Mouse (Mus musculus) MEL (cell line): ENCODE data around the gene BC034090. TPM values are rescaled to one million over a fixed set of nuclear protein-coding genes. Genes with fewer than 3 reads are reported as not detected.

Source experiments
- DNase-seq: peaks from one replicate; pipeline ENCODE4 v3.0.0; 2011; ENCODE audit warnings: low read depth, low spot score
- H3K27ac ChIP-seq: 2 replicates; pipeline ENCODE4 v1.5.1; 2012; ENCODE audit warnings: low read depth, mild to moderate bottlenecking, control low read depth, low read length, moderate library complexity; ENCODE audit not compliant: control insufficient read depth
- H3K27me3 ChIP-seq, 2 experiments: fragments of 150-350 bp in 1 of 2; sonication (generic) in 1 of 2; 2 replicates each; pipeline ENCODE4 v1.6.1; 2012; ENCODE audit warnings: low read length in 2 of 2, mild to moderate bottlenecking in 2 of 2, improper control_type of control experiment in 1 of 2, moderate library complexity in 1 of 2; ENCODE audit not compliant: insufficient read depth in 2 of 2, control insufficient read depth in 1 of 2
- H3K36me3 ChIP-seq, 2 experiments: 2 replicates each; pipeline ENCODE4 v1.6.1; 2012 to 2014; ENCODE audit warnings: low read length in 2 of 2, improper control_type of control experiment in 1 of 2, inconsistent platforms in 1 of 2, mild to moderate bottlenecking in 1 of 2; ENCODE audit not compliant: insufficient read depth in 2 of 2, control insufficient read depth in 1 of 2
- H3K4me1 ChIP-seq, 2 experiments: fragments of 150-350 bp in 1 of 2; sonication (generic) in 1 of 2; 2 replicates each; pipeline ENCODE4 v1.6.1; 2012; ENCODE audit warnings: low read length in 2 of 2, improper control_type of control experiment in 1 of 2, mild to moderate bottlenecking in 1 of 2; ENCODE audit not compliant: insufficient read depth in 2 of 2, control insufficient read depth in 1 of 2
- H3K4me3 ChIP-seq, 2 experiments: fragments of 150-350 bp in 1 of 2; sonication (generic) in 1 of 2; 2 replicates each; pipeline ENCODE4 v1.5.1; 2012; ENCODE audit warnings: low read depth in 2 of 2, low read length in 2 of 2, mild to moderate bottlenecking in 2 of 2, moderate library complexity in 2 of 2, control low read depth in 1 of 2, improper control_type of control experiment in 1 of 2; ENCODE audit not compliant: control insufficient read depth in 1 of 2, insufficient read depth in 1 of 2
- H3K79me2 ChIP-seq: 2 replicates; pipeline ENCODE4 v1.6.1; 2012; ENCODE audit warnings: mild to moderate bottlenecking, low read length, moderate library complexity; ENCODE audit not compliant: control insufficient read depth, poor library complexity, insufficient read depth
- H3K9ac ChIP-seq: 2 replicates; pipeline ENCODE4 v1.6.1; 2012; ENCODE audit warnings: low read depth, mild to moderate bottlenecking, control low read depth, low read length, moderate library complexity; ENCODE audit not compliant: control insufficient read depth, poor library complexity, severe bottlenecking
- H3K9me3 ChIP-seq: fragments of 150-350 bp; sonication (generic); replicated peaks from 2 replicates; pipeline ENCODE4 v1.6.1; 2012; ENCODE audit warnings: mild to moderate bottlenecking, low read length, improper control_type of control experiment, moderate library complexity; ENCODE audit not compliant: insufficient read depth
- BHLHE40 ChIP-seq: IDR thresholded peaks from 2 replicates; pipeline ENCODE4 v1.6.1; 2012; ENCODE audit warnings: low read depth, mild to moderate bottlenecking, inconsistent platforms, low read length, improper control_type of control experiment, borderline replicate concordance
- CHD1 ChIP-seq: IDR thresholded peaks from 2 replicates; pipeline ENCODE4 v1.6.1; 2012; ENCODE audit warnings: low read depth, mild to moderate bottlenecking, inconsistent platforms, low read length, improper control_type of control experiment
- CTCF ChIP-seq, 3 experiments: IDR thresholded peaks in 2 of 3; conservative IDR thresholded peaks in 1 of 3; 2 replicates each; pipeline ENCODE4 v1.5.1; 2011 to 2012; ENCODE audit warnings: low read length in 3 of 3, low read depth in 2 of 3, mild to moderate bottlenecking in 2 of 3, improper control_type of control experiment in 1 of 3, inconsistent platforms in 1 of 3, mixed read lengths in 1 of 3, moderate library complexity in 1 of 3; ENCODE audit not compliant: control insufficient read depth in 1 of 3, insufficient read depth in 1 of 3, poor library complexity in 1 of 3, severe bottlenecking in 1 of 3
- E2F4 ChIP-seq: IDR thresholded peaks from 2 replicates; pipeline ENCODE4 v1.6.1; 2011; ENCODE audit warnings: low read depth, low read length, improper control_type of control experiment, borderline replicate concordance
- ELF1 ChIP-seq: IDR thresholded peaks from 2 replicates; pipeline ENCODE4 v1.6.1; 2014; ENCODE audit warnings: low read depth, mild to moderate bottlenecking, inconsistent platforms, low read length, improper control_type of control experiment, moderate library complexity
- ETS1 ChIP-seq: IDR thresholded peaks from 2 replicates; pipeline ENCODE4 v1.6.1; 2012; ENCODE audit warnings: low read depth, mild to moderate bottlenecking, inconsistent platforms, low read length, improper control_type of control experiment, moderate library complexity
- GABPA ChIP-seq: IDR thresholded peaks from 2 replicates; pipeline ENCODE4 v1.6.1; 2012; ENCODE audit warnings: low read depth, mild to moderate bottlenecking, inconsistent platforms, low read length, improper control_type of control experiment, moderate library complexity
- KAT2A ChIP-seq: conservative IDR thresholded peaks from 2 replicates; pipeline ENCODE4 v1.6.1; 2012; ENCODE audit warnings: low read depth, low read length, improper control_type of control experiment, inconsistent platforms
- MAFK ChIP-seq: IDR thresholded peaks from 2 replicates; pipeline ENCODE4 v1.6.1; 2011; ENCODE audit warnings: low read depth, mild to moderate bottlenecking, low read length, improper control_type of control experiment, borderline replicate concordance
- MAZ ChIP-seq: IDR thresholded peaks from 2 replicates; pipeline ENCODE4 v1.6.1; 2012; ENCODE audit warnings: low read depth, mild to moderate bottlenecking, inconsistent platforms, low read length, improper control_type of control experiment
- MYC ChIP-seq: IDR thresholded peaks from 2 replicates; pipeline ENCODE4 v1.6.1; 2011; ENCODE audit warnings: low read depth, mild to moderate bottlenecking, low read length, improper control_type of control experiment, moderate library complexity
- NRF1 ChIP-seq: IDR thresholded peaks from 2 replicates; pipeline ENCODE4 v1.6.1; 2014; ENCODE audit warnings: low read depth, mild to moderate bottlenecking, inconsistent platforms, low read length, improper control_type of control experiment, moderate library complexity; ENCODE audit not compliant: poor library complexity, insufficient read depth, severe bottlenecking
- POLR2A ChIP-seq, 2 experiments: IDR thresholded peaks; 2 replicates each; pipeline ENCODE4 v1.6.1; 2011 to 2012; ENCODE audit warnings: low read length in 2 of 2, mild to moderate bottlenecking in 2 of 2, control low read depth in 1 of 2, improper control_type of control experiment in 1 of 2, low read depth in 1 of 2, moderate library complexity in 1 of 2; ENCODE audit not compliant: control insufficient read depth in 1 of 2, insufficient read depth in 1 of 2, poor library complexity in 1 of 2
- POLR2AphosphoS2 ChIP-seq: IDR thresholded peaks from 2 replicates; pipeline ENCODE4 v1.6.1; 2011; ENCODE audit warnings: low read length, improper control_type of control experiment
- POLR2AphosphoS5 ChIP-seq: IDR thresholded peaks from 2 replicates; pipeline ENCODE4 v1.6.1; 2012; ENCODE audit warnings: low read depth, borderline replicate concordance, mild to moderate bottlenecking, inconsistent platforms, low read length, moderate library complexity, mixed read lengths
- RAD21 ChIP-seq: IDR thresholded peaks from 2 replicates; pipeline ENCODE4 v1.6.1; 2011; ENCODE audit warnings: mild to moderate bottlenecking, low read depth, low read length, improper control_type of control experiment
- SIN3A ChIP-seq: IDR thresholded peaks from 2 replicates; pipeline ENCODE4 v1.6.1; 2012; ENCODE audit warnings: low read length, improper control_type of control experiment, inconsistent platforms
- SMC3 ChIP-seq: IDR thresholded peaks from 2 replicates; pipeline ENCODE4 v1.6.1; 2011; ENCODE audit warnings: low read depth, low read length, improper control_type of control experiment
- TCF12 ChIP-seq: IDR thresholded peaks from 2 replicates; pipeline ENCODE4 v1.6.1; 2014; ENCODE audit warnings: low read depth, mild to moderate bottlenecking, inconsistent platforms, low read length, improper control_type of control experiment, moderate library complexity
- UBTF ChIP-seq: IDR thresholded peaks from 2 replicates; pipeline ENCODE4 v1.6.1; 2012; ENCODE audit warnings: low read depth, mild to moderate bottlenecking, inconsistent platforms, low read length, improper control_type of control experiment, moderate library complexity, borderline replicate concordance; ENCODE audit not compliant: insufficient read depth
- USF1 ChIP-seq: IDR thresholded peaks from 2 replicates; pipeline ENCODE4 v1.6.1; 2014; ENCODE audit warnings: low read depth, mild to moderate bottlenecking, inconsistent platforms, low read length, improper control_type of control experiment, moderate library complexity
- ZC3H11A ChIP-seq: IDR thresholded peaks from 2 replicates; pipeline ENCODE4 v1.6.1; 2012; ENCODE audit warnings: low read depth, mild to moderate bottlenecking, inconsistent platforms, low read length, improper control_type of control experiment
- ZKSCAN1 ChIP-seq: IDR thresholded peaks from 2 replicates; pipeline ENCODE4 v1.6.1; 2012; ENCODE audit warnings: low read depth, mild to moderate bottlenecking, inconsistent platforms, low read length, improper control_type of control experiment, moderate library complexity
- ZMIZ1 ChIP-seq: IDR thresholded peaks from 2 replicates; pipeline ENCODE4 v1.6.1; 2012; ENCODE audit warnings: low read depth, mild to moderate bottlenecking, inconsistent platforms, low read length, improper control_type of control experiment, moderate library complexity
- ZNF384 ChIP-seq: IDR thresholded peaks from 2 replicates; pipeline ENCODE4 v1.6.1; 2012; ENCODE audit warnings: low read depth, mild to moderate bottlenecking, inconsistent platforms, low read length, improper control_type of control experiment
- polyA plus RNA-seq, 2 experiments: library from polyadenylated mRNA; stranded (reverse) in 1 of 2; unstranded in 1 of 2; fragments of >175 nt in 1 of 2; fragments of >200 nt in 1 of 2; gene quantifications; 2 replicates each; pipeline versions ENCODE4 v1.2.1 to v1.2.4; 2012; ENCODE audit warnings: low replicate concordance in 2 of 2, low read depth in 1 of 2; ENCODE audit not compliant: insufficient read length in 2 of 2, insufficient read depth in 1 of 2, missing spikeins in 1 of 2
- total RNA-seq: library from RNA; depleted of rRNA; stranded (reverse); fragments of 300-350 nt; gene quantifications from 2 replicates; pipeline ENCODE4 v1.2.3, GENCODE M21; 2012

Gene BC034090
- total and polyA plus RNA-seq, 3 experiments = 0.12 to 0.28 TPM; not detected in 1

DNA sequence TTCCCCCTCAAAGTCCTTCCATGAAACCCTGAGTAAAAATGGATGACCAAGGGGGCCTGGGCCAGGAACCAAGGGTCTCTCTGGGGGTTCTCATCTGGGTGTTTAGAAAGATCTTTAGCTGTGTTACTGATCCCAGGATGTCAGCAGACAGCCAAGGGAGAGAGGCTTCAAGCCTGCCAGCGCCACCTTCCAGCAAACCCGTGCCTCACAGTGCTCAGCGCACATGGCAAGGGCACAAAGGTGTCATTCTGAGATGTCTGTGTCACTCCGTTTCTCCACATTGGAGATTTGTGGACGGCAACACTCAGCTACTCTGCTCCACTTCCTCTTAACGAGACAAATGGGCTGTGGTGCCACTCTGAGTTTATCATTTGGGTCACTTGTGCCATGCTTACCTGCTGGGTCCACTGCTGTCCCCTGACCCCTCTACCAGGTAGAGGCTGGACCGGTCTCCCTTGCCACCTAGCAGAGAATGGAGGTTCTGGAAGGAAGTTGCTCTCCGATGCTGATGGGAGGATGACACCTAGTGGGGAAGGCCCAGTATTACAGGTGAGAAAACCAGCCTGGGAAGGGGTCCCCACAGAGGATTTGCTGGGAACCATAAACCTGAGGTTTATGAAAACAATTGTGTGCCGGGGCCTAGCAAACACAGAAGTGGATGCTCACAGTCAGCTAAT lies 26.2 kb downstream of the BC034090 start:
- TF ChIP-seq NRF1 (no peak), SMC3 (peak; percentile 96), CHD1 (no peak), CTCF (IDR thresholded peaks at IDR 0.05 in 2 of 3, conservative IDR thresholded peaks at IDR 0.05 in 1 of 3; ENCODE audit: control insufficient read depth in 1 of 3, insufficient read depth in 1 of 3, low read depth in 2 of 3, low read length in 3 of 3, poor library complexity in 1 of 3, severe bottlenecking in 1 of 3) (peak; percentile 75 to 91 (median 86)), E2F4 (no peak), ZKSCAN1 (no peak), BHLHE40 (no peak), ZMIZ1 (no peak), MAZ (no peak), ELF1 (no peak), TCF12 (no peak), MYC (no peak), ZC3H11A (peak; percentile 98), USF1 (no peak), RAD21 (peak; percentile 96), POLR2AphosphoS5 (no peak), MAFK (no peak), ZNF384 (no peak), POLR2A (IDR thresholded peaks at IDR 0.05; ENCODE audit: control insufficient read depth in 1 of 2, insufficient read depth in 1 of 2, low read depth in 1 of 2, low read length in 2 of 2, poor library complexity in 1 of 2) (no peak), GABPA (no peak), POLR2AphosphoS2 (no peak), ETS1 (no peak), KAT2A (no peak), SIN3A (peak; percentile 45; the same call in 1 of the 2 replicates), UBTF (no peak)
- Histone ChIP-seq H3K4me1 (peaks cover 1 to 9% of the 10 kb centered on the region in 2 experiments; a peak in 3 of 4 replicates), H3K4me3 (no peak overlapping the region), H3K79me2 (no peaks in the 10 kb centered on the region), H3K9me3 (no peaks in the 10 kb centered on the region), H3K9ac (no peak overlapping the region), H3K36me3 (no peaks in the 10 kb centered on the region), H3K27ac (no peak overlapping the region), H3K27me3 (no peaks in the 10 kb centered on the region)
- peak; percentile 62 for DNase-seq
